Mouse (Mus musculus) left cerebral cortex, postnatal 25 days (tissue): ENCODE measurements at regions not wholly inside any gene's neighbourhood (a gene's known extent, or its start where the extent isn't known, plus 50 kb on each side); places are given as distances from the start of the nearest gene placed in this dataset.
A peak's percentile ranks its signal among the peaks of the same experiment; 100 is the strongest.

Experiments used
- DNase-seq, 2 experiments: peaks; one replicate each; pipeline ENCODE4 v3.0.0; 2022; ENCODE audit warnings: low spot score in 2 of 2, mixed read lengths in 1 of 2
- intact Hi-C: fragments of 180-260 bp; cut with DNase I; formaldehyde crosslinking; loops from one replicate; pipeline ENCODE4 v1.15.1; 2025

GRCm38 (mm10) chr10:29921658-29922057, 278.7 kb downstream of the Cenpw start:
- intact Hi-C loops = no loop called here
- peak in 1 of 2 experiments; percentile 4 for DNase-seq

- intact Hi-C loops = no loop called here
- DNase-seq = peak; percentile 8 to 44
Measured at GRCm38 (mm10) chr10:29897780-29898363, 302.5 kb downstream of the Cenpw start.

- intact Hi-C loops = no loop called here
- no peak for DNase-seq
Measured at GRCm38 (mm10) chr10:29864566-29864965, 328.9 kb upstream of the Rspo3 start.

GRCm38 (mm10) chr10:29855749-29856313, 320.2 kb upstream of the Rspo3 start:
- no peak for DNase-seq
- intact Hi-C loops = no loop called here

- DNase-seq = no peak
Measured at GRCm38 (mm10) chr10:29852516-29852915, 316.8 kb upstream of the Rspo3 start.

GRCm38 (mm10) chr10:29824939-29825658, 289.4 kb upstream of the Rspo3 start:
- intact Hi-C loops = loop anchor here (5.0 to 10.0 kb wide), 2 partner anchors 288 to 450 kb away; partner anchors contain the start of gene Rspo3
- DNase-seq = peak; percentile 4 to 26

More at GRCm38 (mm10) chr10:29852516-29852915, 316.8 kb upstream of the Rspo3 start:
- intact Hi-C loops = no loop called here

- intact Hi-C loops = loop anchor here (5.0 to 10.0 kb wide), 2 partner anchors 287 to 450 kb away; partner anchors contain the start of gene Rspo3
- DNase-seq = peak; percentile 6 to 67
Measured at GRCm38 (mm10) chr10:29824413-29824812, 288.7 kb upstream of the Rspo3 start.

GRCm38 (mm10) chr10:29823177-29823576, 287.5 kb upstream of the Rspo3 start:
- intact Hi-C loops = loop anchor here (5.0 to 10.0 kb wide), 2 partner anchors 286 to 452 kb away; partner anchors contain the start of gene Rspo3

GRCm38 (mm10) chr10:29803915-29804545, 268.4 kb upstream of the Rspo3 start:
- peak; percentile 68 to 80 for DNase-seq
- intact Hi-C loops = loop anchor here (5.0 kb wide), 1 partner anchor 267 kb away; the partner anchor contains the start of gene Rspo3

More at GRCm38 (mm10) chr10:29823177-29823576, 287.5 kb upstream of the Rspo3 start:
- DNase-seq = peak in 1 of 2 experiments; percentile 67

- intact Hi-C loops = loop anchor here (5.0 kb wide), 1 partner anchor 265 kb away; the partner anchor contains the start of gene Rspo3
- no peak for DNase-seq
Measured at GRCm38 (mm10) chr10:29802637-29803036, 267.0 kb upstream of the Rspo3 start.

GRCm38 (mm10) chr10:29794663-29795062, 259.0 kb upstream of the Rspo3 start:
- intact Hi-C loops = no loop called here
- DNase-seq = no peak

- intact Hi-C loops = no loop called here
- no peak for DNase-seq
Measured at GRCm38 (mm10) chr10:29786220-29786810, 250.6 kb upstream of the Rspo3 start.

GRCm38 (mm10) chr10:29736677-29737076, 201.0 kb upstream of the Rspo3 start:
- DNase-seq = no peak
- intact Hi-C loops = no loop called here

GRCm38 (mm10) chr10:29725319-29725718, 189.7 kb upstream of the Rspo3 start:
- no peak for DNase-seq
- intact Hi-C loops = no loop called here

GRCm38 (mm10) chr10:29710967-29711366, 175.3 kb upstream of the Rspo3 start:
- intact Hi-C loops = no loop called here
- no peak for DNase-seq

GRCm38 (mm10) chr10:29708653-29709052, 173.0 kb upstream of the Rspo3 start:
- DNase-seq = no peak
- intact Hi-C loops = no loop called here

GRCm38 (mm10) chr10:29693009-29693935, 157.6 kb upstream of the Rspo3 start:
- intact Hi-C loops = no loop called here
- no peak for DNase-seq

- peak in 1 of 2 experiments; percentile 1 for DNase-seq
- intact Hi-C loops = no loop called here
Measured at GRCm38 (mm10) chr10:29689529-29689928, 153.9 kb upstream of the Rspo3 start.

GRCm38 (mm10) chr10:29686982-29687381, 151.3 kb upstream of the Rspo3 start:
- intact Hi-C loops = no loop called here
- no peak for DNase-seq
